Mouse (Mus musculus) activated CD4-positive, CD25-positive, alpha-beta regulatory T cell, adult 4 months (primary cell): ENCODE data around the gene Rptor. TPM values are rescaled to one million over a fixed set of nuclear protein-coding genes. Genes with fewer than 3 reads are reported as not detected.

Experiments used
- ATAC-seq: one replicate; pipeline ENCODE4 v1.8.0; 2017
- polyA plus RNA-seq, 2 experiments: library from polyadenylated mRNA; unstranded; fragments of 100-300 nt; shearing (Covaris generic); gene quantifications; one replicate each; pipeline ENCODE4 v1.2.1; 2017

Rptor gene
- polyA plus RNA-seq = 1 to 10 TPM; 6.1 to 6.6 TPM

GRCm38 (mm10) chr11:119602763-119603526 lies at the start of gene Rptor:
Gene Rptor (plus strand): TSS chr11:119602905.
- peak; percentile 99 for ATAC-seq

- no peak for ATAC-seq
Observed at GRCm38 (mm10) chr11:119554706-119555105, 48.0 kb upstream of the Rptor start.

- no peak for ATAC-seq
Observed at GRCm38 (mm10) chr11:119555170-119555569, 47.5 kb upstream of the Rptor start.

GRCm38 (mm10) chr11:119557940-119558869 lies 44.5 kb upstream of the Rptor start:
- no peak for ATAC-seq

- no peak for ATAC-seq
Observed at GRCm38 (mm10) chr11:119558870-119559610, 43.7 kb upstream of the Rptor start.

- no peak for ATAC-seq
Observed at GRCm38 (mm10) chr11:119562286-119562685, 40.4 kb upstream of the Rptor start.

- ATAC-seq = no peak
Observed at GRCm38 (mm10) chr11:119563166-119563565, 39.5 kb upstream of the Rptor start.

GRCm38 (mm10) chr11:119564383-119564782 lies 38.3 kb upstream of the Rptor start:
- ATAC-seq = no peak

GRCm38 (mm10) chr11:119565021-119565420 lies 37.7 kb upstream of the Rptor start:
- no peak for ATAC-seq

GRCm38 (mm10) chr11:119565684-119566083 lies 37.0 kb upstream of the Rptor start:
- no peak for ATAC-seq

- ATAC-seq = no peak
Observed at GRCm38 (mm10) chr11:119566188-119566587, 36.5 kb upstream of the Rptor start.

- no peak for ATAC-seq
Observed at GRCm38 (mm10) chr11:119572316-119573010, 30.2 kb upstream of the Rptor start.

- ATAC-seq = no peak
Observed at GRCm38 (mm10) chr11:119576855-119577254, 25.9 kb upstream of the Rptor start.

GRCm38 (mm10) chr11:119577721-119578120 lies 25.0 kb upstream of the Rptor start:
- ATAC-seq = no peak

- no peak for ATAC-seq
Observed at GRCm38 (mm10) chr11:119586511-119586910, 16.2 kb upstream of the Rptor start.

- no peak for ATAC-seq
Observed at GRCm38 (mm10) chr11:119587112-119587511, 15.6 kb upstream of the Rptor start.

- no peak for ATAC-seq
Observed at GRCm38 (mm10) chr11:119589242-119589641, 13.5 kb upstream of the Rptor start.

GRCm38 (mm10) chr11:119593966-119594365 lies 8.7 kb upstream of the Rptor start:
- ATAC-seq = no peak

GRCm38 (mm10) chr11:119598856-119599255 lies 3.8 kb upstream of the Rptor start:
- no peak for ATAC-seq

- ATAC-seq = no peak
Observed at GRCm38 (mm10) chr11:119600286-119600685, 2.4 kb upstream of the Rptor start.

GRCm38 (mm10) chr11:119602177-119602700 lies 466 bp upstream of the Rptor start:
- ATAC-seq = no peak

GRCm38 (mm10) chr11:119603527-119603905 lies 811 bp downstream of the Rptor start:
- no peak for ATAC-seq
